Mouse (Mus musculus): ENCODE data around the gene Gm49395.

Gene Gm49395

GRCm38 (mm10) chr13:115101355-115102191, at the start of gene Gm49395, which contains the start of gene Itga1:
TSS of gene Gm49395 (minus strand) at chr13:115101921.
TSS of gene Itga1 (minus strand) at chr13:115101964.
- no peak for DNase-seq

GRCm38 (mm10) chr13:115150602-115151001, 48.9 kb upstream of the Gm49395 start:
- no peak for DNase-seq

- no peak for DNase-seq
Measured at GRCm38 (mm10) chr13:115149849-115150248, 48.1 kb upstream of the Gm49395 start.

GRCm38 (mm10) chr13:115143575-115143974, 41.9 kb upstream of the Gm49395 start:
- no peak for DNase-seq

GRCm38 (mm10) chr13:115142066-115142465, 40.3 kb upstream of the Gm49395 start:
- no peak for DNase-seq

GRCm38 (mm10) chr13:115138513-115138912, 36.8 kb upstream of the Gm49395 start:
- no peak for DNase-seq

- no peak for DNase-seq
Measured at GRCm38 (mm10) chr13:115136761-115137160, 35.0 kb upstream of the Gm49395 start.

- no peak for DNase-seq
Measured at GRCm38 (mm10) chr13:115132435-115132834, 30.7 kb upstream of the Gm49395 start.

- no peak for DNase-seq
Measured at GRCm38 (mm10) chr13:115131381-115131780, 29.7 kb upstream of the Gm49395 start.

- DNase-seq, result no peak
Measured at GRCm38 (mm10) chr13:115130035-115130434, 28.3 kb upstream of the Gm49395 start.

- no peak for DNase-seq
Measured at GRCm38 (mm10) chr13:115127826-115128225, 26.1 kb upstream of the Gm49395 start.

- DNase-seq, result no peak
Measured at GRCm38 (mm10) chr13:115126534-115126933, 24.8 kb upstream of the Gm49395 start.

- no peak for DNase-seq
Measured at GRCm38 (mm10) chr13:115125130-115125529, 23.4 kb upstream of the Gm49395 start.

- no peak for DNase-seq
Measured at GRCm38 (mm10) chr13:115124521-115124920, 22.8 kb upstream of the Gm49395 start.

- no peak for DNase-seq
Measured at GRCm38 (mm10) chr13:115118756-115119155, 17.0 kb upstream of the Gm49395 start.

GRCm38 (mm10) chr13:115118195-115118594, 16.5 kb upstream of the Gm49395 start:
- DNase-seq, result no peak

- no peak for DNase-seq
Measured at GRCm38 (mm10) chr13:115116930-115117621, 15.4 kb upstream of the Gm49395 start.

- no peak for DNase-seq
Measured at GRCm38 (mm10) chr13:115109628-115110027, 7.9 kb upstream of the Gm49395 start.

- DNase-seq, result no peak
Measured at GRCm38 (mm10) chr13:115107436-115107835, 5.7 kb upstream of the Gm49395 start.

GRCm38 (mm10) chr13:115106183-115106582, 4.5 kb upstream of the Gm49395 start:
- no peak for DNase-seq

GRCm38 (mm10) chr13:115102754-115103153, 1.0 kb upstream of the Gm49395 start:
- no peak for DNase-seq

GRCm38 (mm10) chr13:115100381-115101177, 1.1 kb downstream of the Gm49395 start:
- DNase-seq, result no peak

- DNase-seq, result no peak
Measured at GRCm38 (mm10) chr13:115099381-115099780, 2.3 kb downstream of the Gm49395 start.

Data from cerebellum, adult 9-10 months (tissue).